Mouse (Mus musculus): ENCODE measurements at regions not wholly inside any gene's neighbourhood (a gene's known extent, or its start where the extent isn't known, plus 50 kb on each side); places are given as distances from the start of the nearest gene placed in this dataset.

DNA sequence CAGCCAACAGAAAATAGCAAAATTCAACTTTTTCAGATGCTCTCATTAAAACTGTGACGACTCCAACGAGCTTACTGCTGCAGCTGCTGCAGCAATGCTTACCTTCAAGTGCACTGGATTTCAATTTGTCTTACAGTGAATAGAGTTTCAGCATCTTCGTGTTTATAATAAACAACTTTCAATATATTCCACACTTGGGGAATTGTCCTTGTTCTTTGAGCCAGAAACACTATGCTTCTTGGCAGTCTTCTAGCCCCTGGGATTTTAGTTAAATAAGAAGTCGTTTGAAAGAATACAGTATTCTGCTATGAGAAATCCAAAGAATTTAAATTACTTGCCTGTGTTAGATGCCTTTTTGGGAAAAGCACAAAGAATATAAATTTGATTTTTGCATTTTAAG, 381.9 kb upstream of the Kcnd2 start:
- DNase-seq (ENCODE audit: low read depth), result no peak

DNA sequence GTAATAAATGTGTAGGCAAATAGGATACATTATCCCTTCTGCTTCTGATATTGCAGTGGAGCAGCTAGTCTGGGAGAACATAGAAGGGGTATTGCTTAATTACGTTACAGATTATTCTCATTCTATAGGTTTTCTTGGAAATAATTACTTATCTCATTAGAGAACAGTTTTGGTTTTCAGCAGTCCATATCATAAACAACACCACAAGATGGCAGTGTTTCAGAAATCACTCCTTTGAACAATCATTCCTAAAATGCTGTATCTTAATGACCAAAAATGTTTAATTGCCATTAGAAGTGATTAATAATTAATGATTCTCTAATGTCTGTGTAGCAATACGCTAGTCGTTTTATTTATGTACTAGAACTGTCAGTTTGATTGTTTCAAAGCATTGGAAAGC, 375.2 kb upstream of the Kcnd2 start:
- DNase-seq (ENCODE audit: low read depth), result peak; percentile 7
